Mouse (Mus musculus) forebrain, embryonic 11.5 days (tissue): ENCODE data around the gene Ccnt1. TPM values are rescaled to one million over a fixed set of nuclear protein-coding genes. Genes with fewer than 3 reads are reported as not detected.
A peak's percentile ranks its signal among the peaks of the same experiment; 100 is the strongest.

ENCODE experiments used
- ATAC-seq: fragments of 200-750 bp; cut with Nextera tagmentation; replicated peaks from 2 replicates; pipeline ENCODE4 v1.8.0; 2017; ENCODE audit warnings: moderate TSS enrichment; ENCODE audit not compliant: low FRiP score
- DNase-seq: peaks from one replicate; pipeline ENCODE4 v3.0.0-alpha.2; 2017; ENCODE audit warnings: low spot score
- H3K27ac ChIP-seq: fragments of 300-500 bp; sonication (generic); 2 replicates; pipeline ENCODE4 v1.5.1; 2014; ENCODE audit warnings: low read depth, low read length
- H3K27me3 ChIP-seq: fragments of 300-500 bp; sonication (generic); 2 replicates; pipeline ENCODE4 v1.6.1; 2014; ENCODE audit warnings: mild to moderate bottlenecking, low read length, mixed read lengths; ENCODE audit not compliant: control insufficient read depth, insufficient read depth
- H3K36me3 ChIP-seq: fragments of 300-500 bp; sonication (generic); 2 replicates; pipeline ENCODE4 v1.6.1; 2014; ENCODE audit warnings: mild to moderate bottlenecking, low read length, moderate library complexity, mixed read lengths; ENCODE audit not compliant: control insufficient read depth, insufficient read depth
- H3K4me1 ChIP-seq: fragments of 300-500 bp; sonication (generic); replicated peaks from 2 replicates; pipeline ENCODE4 v1.6.1; 2014; ENCODE audit warnings: low read length, mixed read lengths; ENCODE audit not compliant: control insufficient read depth, insufficient read depth
- H3K4me2 ChIP-seq: fragments of 300-500 bp; sonication (generic); 2 replicates; pipeline ENCODE4 v1.6.1; 2014; ENCODE audit warnings: low read depth, mild to moderate bottlenecking, low read length, moderate library complexity, mixed read lengths; ENCODE audit not compliant: severe bottlenecking
- H3K4me3 ChIP-seq: fragments of 300-500 bp; sonication (generic); 2 replicates; pipeline ENCODE4 v1.5.1; 2014; ENCODE audit warnings: low read depth, low read length
- H3K9ac ChIP-seq: fragments of 300-500 bp; sonication (generic); 2 replicates; pipeline ENCODE4 v1.6.1; 2014; ENCODE audit warnings: low read length
- H3K9me3 ChIP-seq: fragments of 300-500 bp; sonication (generic); 2 replicates; pipeline ENCODE4 v1.6.1; 2016; ENCODE audit warnings: low read length, mixed read lengths; ENCODE audit not compliant: control insufficient read depth
- WGBS: fragments of 180-500 bp; shearing (Covaris S2); extraction: QIAGEN DNeasy Blood & Tissue Kit; methylation state at CpG from one replicate; pipeline ENCODE4 v1.1.7; 2014; 5-methylcytosine and 5-hydroxymethylcytosine counted together
- polyA plus RNA-seq: library from polyadenylated mRNA; unstranded; fragments of >200 nt; fragmentation: Nextera tagmentation; extraction: Ambion mirVana; gene quantifications from 2 replicates; pipeline ENCODE4 v1.2.1, GENCODE M21; 2014

Gene Ccnt1
- 62.2 and 67.0 TPM in 2 replicates for polyA plus RNA-seq

- ATAC-seq (no peak), DNase-seq (no peak)
- Histone ChIP-seq H3K9me3 (no peaks in the 10 kb centered on the region), H3K27ac (no peak within 1 kb of the TSS), H3K9ac (no peak within 1 kb of the TSS), H3K36me3 (no peaks in the 10 kb centered on the region), H3K27me3 (no peaks in the 10 kb centered on the region), H3K4me1 (peaks cover 9% of the 10 kb centered on the region; the same call in 1 of the 2 replicates), H3K4me3 (no peak within 1 kb of the TSS), H3K4me2 (no peak within 1 kb of the TSS)
- 85% methylated on average over 10 of the region's 10 CpGs for WGBS
Observed at GRCm38 (mm10) chr15:98570873-98571538, at the start of gene Ccnt1, which contains the start of gene 4930415O20Rik. TSS of gene Ccnt1 (minus strand) at chr15:98570923. TSS of gene 4930415O20Rik (plus strand) at chr15:98571004.

- 3% methylated on average over 12 of the region's 12 CpGs for WGBS
Observed at GRCm38 (mm10) chr15:98617176-98617537, 46.4 kb upstream of the Ccnt1 start.

GRCm38 (mm10) chr15:98616362-98617175 lies 45.8 kb upstream of the Ccnt1 start:
- Histone ChIP-seq H3K4me3 (no peak overlapping the region), H3K36me3 (no peaks in the 10 kb centered on the region), H3K9me3 (no peaks in the 10 kb centered on the region), H3K27ac (no peak overlapping the region), H3K27me3 (no peaks in the 10 kb centered on the region), H3K9ac (peak overlapping the region; percentile 32; the same call in 1 of the 2 replicates), H3K4me1 (peaks cover 6% of the 10 kb centered on the region; the same call in 1 of the 2 replicates), H3K4me2 (no peak overlapping the region)
- 37% methylated on average over 20 of the region's 20 CpGs for WGBS
- no peak for ATAC-seq
- DNase-seq, result no peak

More at GRCm38 (mm10) chr15:98617176-98617537, 46.4 kb upstream of the Ccnt1 start:
- peaks cover 6% of the 10 kb centered on the region; the same call in 1 of the 2 replicates for H3K4me1 ChIP-seq
- ATAC-seq (no peak), DNase-seq (peak; percentile 91)
- no peaks in the 10 kb centered on the region for H3K36me3 ChIP-seq
- no peaks in the 10 kb centered on the region for H3K27me3 ChIP-seq
- H3K9me3 ChIP-seq, result no peaks in the 10 kb centered on the region
- H3K4me2 ChIP-seq, result no peak overlapping the region
- no peak overlapping the region for H3K27ac ChIP-seq
- peak overlapping the region; percentile 9; the same call in 1 of the 2 replicates for H3K9ac ChIP-seq
- no peak overlapping the region for H3K4me3 ChIP-seq

GRCm38 (mm10) chr15:98615751-98616150 lies 45.0 kb upstream of the Ccnt1 start:
- WGBS, result 71% methylated on average over 6 of the region's 6 CpGs
- ATAC-seq, result no peak
- no peak overlapping the region for H3K27ac ChIP-seq

GRCm38 (mm10) chr15:98614971-98615370 lies 44.2 kb upstream of the Ccnt1 start:
- H3K9me3 ChIP-seq, result no peaks in the 10 kb centered on the region
- no peak overlapping the region for H3K27ac ChIP-seq
- H3K9ac ChIP-seq, result no peak overlapping the region
- no peaks in the 10 kb centered on the region for H3K36me3 ChIP-seq
- ATAC-seq (no peak), DNase-seq (no peak)
- H3K4me1 ChIP-seq, result peaks cover 8% of the 10 kb centered on the region; the same call in 1 of the 2 replicates
- no peak overlapping the region for H3K4me2 ChIP-seq
- H3K27me3 ChIP-seq, result no peaks in the 10 kb centered on the region
- 65% methylated on average over 6 of the region's 6 CpGs for WGBS
- no peak overlapping the region for H3K4me3 ChIP-seq

More at GRCm38 (mm10) chr15:98615751-98616150, 45.0 kb upstream of the Ccnt1 start:
- Histone ChIP-seq H3K9me3 (no peaks in the 10 kb centered on the region), H3K27me3 (no peaks in the 10 kb centered on the region), H3K9ac (no peak overlapping the region), H3K4me1 (peaks cover 6% of the 10 kb centered on the region; the same call in 1 of the 2 replicates), H3K36me3 (no peaks in the 10 kb centered on the region), H3K4me3 (no peak overlapping the region), H3K4me2 (no peak overlapping the region)
- DNase-seq, result no peak

- 73% methylated on average over 9 of the region's 9 CpGs for whole genome bisulfite sequencing
Observed at GRCm38 (mm10) chr15:98614551-98614950, 43.8 kb upstream of the Ccnt1 start.

GRCm38 (mm10) chr15:98612229-98612628 lies 41.5 kb upstream of the Ccnt1 start:
- no peak for ATAC-seq
- Histone ChIP-seq H3K4me2 (no peak overlapping the region), H3K9ac (no peak overlapping the region), H3K36me3 (no peaks in the 10 kb centered on the region), H3K27me3 (no peaks in the 10 kb centered on the region), H3K9me3 (no peaks in the 10 kb centered on the region), H3K27ac (no peak overlapping the region), H3K4me1 (peaks cover 19% of the 10 kb centered on the region; the same call in 1 of the 2 replicates), H3K4me3 (no peak overlapping the region)
- 94% methylated on average over 3 of the region's 3 CpGs for WGBS
- DNase-seq, result no peak

More at GRCm38 (mm10) chr15:98614551-98614950, 43.8 kb upstream of the Ccnt1 start:
- H3K4me2 ChIP-seq, result no peak overlapping the region
- peaks cover 8% of the 10 kb centered on the region; the same call in 1 of the 2 replicates for H3K4me1 ChIP-seq
- no peaks in the 10 kb centered on the region for H3K27me3 ChIP-seq
- no peak for ATAC-seq
- no peak overlapping the region for H3K27ac ChIP-seq
- DNase-seq, result no peak
- H3K9ac ChIP-seq, result peak overlapping the region; percentile 8
- H3K36me3 ChIP-seq, result no peaks in the 10 kb centered on the region
- H3K9me3 ChIP-seq, result no peaks in the 10 kb centered on the region
- H3K4me3 ChIP-seq, result no peak overlapping the region

- Histone ChIP-seq H3K27me3 (no peaks in the 10 kb centered on the region), H3K9me3 (no peaks in the 10 kb centered on the region), H3K4me3 (peak overlapping the region; percentile 84), H3K4me2 (peak overlapping the region; percentile 93), H3K4me1 (peaks cover 19% of the 10 kb centered on the region; the same call in 1 of the 2 replicates), H3K36me3 (no peaks in the 10 kb centered on the region), H3K9ac (peak overlapping the region; percentile 92), H3K27ac (peak overlapping the region; percentile 76)
- DNase-seq (no peak), ATAC-seq (no peak)
- WGBS, result 3% methylated on average over 12 of the region's 12 CpGs
Observed at GRCm38 (mm10) chr15:98610131-98610633, 39.5 kb upstream of the Ccnt1 start.
